Mouse (Mus musculus) stomach, embryonic 15.5 days (tissue): ENCODE data around the gene Pdzd7. TPM values are rescaled to one million over a fixed set of nuclear protein-coding genes. Genes with fewer than 3 reads are reported as not detected.
A peak's percentile ranks its signal among the peaks of the same experiment; 100 is the strongest.

Experiments used
- ATAC-seq: fragments of 200-750 bp; cut with Nextera tagmentation; 2 replicates; pipeline ENCODE4 v1.8.0; 2017; ENCODE audit warnings: low read depth, moderate number of reproducible peaks, moderate TSS enrichment; ENCODE audit not compliant: insufficient read depth, low FRiP score
- H3K27ac ChIP-seq: fragments of 300-500 bp; sonication (generic); 2 replicates; pipeline ENCODE4 v1.5.1; 2015; ENCODE audit warnings: mild to moderate bottlenecking, inconsistent platforms
- H3K27me3 ChIP-seq: fragments of 300-500 bp; sonication (generic); replicated peaks from 2 replicates; pipeline ENCODE4 v1.6.1; 2015; ENCODE audit warnings: inconsistent platforms
- H3K36me3 ChIP-seq: fragments of 300-500 bp; sonication (generic); 2 replicates; pipeline ENCODE4 v1.6.1; 2015; ENCODE audit warnings: inconsistent platforms
- H3K4me1 ChIP-seq: fragments of 300-500 bp; sonication (generic); 2 replicates; pipeline ENCODE4 v1.6.1; 2015; ENCODE audit warnings: inconsistent platforms
- H3K4me2 ChIP-seq: fragments of 300-500 bp; sonication (generic); 2 replicates; pipeline ENCODE4 v1.6.1; 2015; ENCODE audit warnings: mild to moderate bottlenecking, inconsistent platforms
- H3K4me3 ChIP-seq: fragments of 300-500 bp; sonication (generic); replicated peaks from 2 replicates; pipeline ENCODE4 v1.5.1; 2015; ENCODE audit warnings: inconsistent platforms
- H3K9ac ChIP-seq: fragments of 300-500 bp; sonication (generic); 2 replicates; pipeline ENCODE4 v1.6.1; 2015; ENCODE audit warnings: inconsistent platforms
- H3K9me3 ChIP-seq: fragments of 300-500 bp; sonication (generic); 2 replicates; pipeline ENCODE4 v1.6.1; 2016; ENCODE audit warnings: inconsistent platforms
- WGBS: fragments of 180-500 bp; shearing (Covaris S2); methylation state at CpG from one replicate; pipeline ENCODE4 v1.1.7; 2015; 5-methylcytosine and 5-hydroxymethylcytosine counted together
- polyA plus RNA-seq: library from polyadenylated mRNA; unstranded; fragments of >200 nt; fragmentation: Nextera tagmentation; extraction: Ambion mirVana; gene quantifications from 2 replicates; pipeline ENCODE4 v1.2.1, GENCODE M21; 2015

Gene Pdzd7
- polyA plus RNA-seq, 1 experiment from 2014 or later: 0.33 TPM

DNA sequence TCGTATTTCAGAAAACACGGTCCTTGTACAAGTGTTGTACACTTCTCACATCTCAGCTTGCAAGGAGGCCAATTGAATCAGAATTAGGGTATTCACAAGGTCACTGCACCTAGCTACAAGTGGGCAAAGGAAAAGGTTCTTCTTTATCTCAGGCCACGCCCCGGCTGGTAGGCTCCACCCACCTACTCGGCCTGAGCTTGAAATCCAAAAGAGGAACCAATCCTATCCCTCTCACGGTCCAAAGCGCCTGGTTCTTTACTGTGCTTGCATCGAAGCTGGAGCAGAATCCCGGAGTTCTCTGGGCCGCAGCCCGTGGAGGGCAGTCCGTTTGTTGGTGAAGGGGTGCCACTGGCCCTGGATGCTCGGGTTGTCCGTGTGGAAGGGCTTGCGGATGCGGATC is 40.1 kb downstream of the Pdzd7 start, which contains the start of gene Twnk:
TSS of gene Twnk (plus strand) at position 220 of the 400 bp plus-strand sequence.
- Histone ChIP-seq H3K9ac (peak within 1 kb of the TSS; percentile 77), H3K4me2 (peak within 1 kb of the TSS; percentile 93), H3K27ac (peak within 1 kb of the TSS; percentile 85), H3K36me3 (peaks cover 13% of the 10 kb centered on the region), H3K9me3 (no peaks in the 10 kb centered on the region), H3K4me3 (peak within 1 kb of the TSS; percentile 99), H3K27me3 (no peaks in the 10 kb centered on the region), H3K4me1 (peaks cover 25% of the 10 kb centered on the region)
- WGBS: 11% methylated on average over 16 of the region's 16 CpGs
- ATAC-seq: no peak

GRCm38 (mm10) chr19:45003740-45004516 is 41.6 kb downstream of the Pdzd7 start:
- H3K9ac ChIP-seq: no peak overlapping the region
- H3K36me3 ChIP-seq: peaks cover 5% of the 10 kb centered on the region; the same call in 1 of the 2 replicates
- peaks cover 25% of the 10 kb centered on the region for H3K4me1 ChIP-seq
- H3K27me3 ChIP-seq: no peaks in the 10 kb centered on the region
- no peak overlapping the region for H3K4me3 ChIP-seq
- H3K4me2 ChIP-seq: no peak overlapping the region
- WGBS: 82% methylated on average over 7 of the region's 7 CpGs
- H3K9me3 ChIP-seq: no peaks in the 10 kb centered on the region
- H3K27ac ChIP-seq: no peak overlapping the region
- ATAC-seq: no peak

- Histone ChIP-seq H3K36me3 (peaks cover 5% of the 10 kb centered on the region; the same call in 1 of the 2 replicates), H3K9ac (no peak overlapping the region), H3K4me1 (peaks cover 14% of the 10 kb centered on the region), H3K27me3 (no peaks in the 10 kb centered on the region), H3K4me2 (no peak overlapping the region), H3K4me3 (no peak overlapping the region), H3K9me3 (no peaks in the 10 kb centered on the region), H3K27ac (no peak overlapping the region)
- no peak for ATAC-seq
- WGBS: 55% methylated on average over 3 of the region's 3 CpGs
These were observed 43.2 kb downstream of the Pdzd7 start for GRCm38 (mm10) chr19:45002301-45002700.

- WGBS: 86% methylated on average over 8 of the region's 8 CpGs
- Histone ChIP-seq H3K9ac (no peak overlapping the region), H3K4me3 (no peak overlapping the region), H3K9me3 (no peaks in the 10 kb centered on the region), H3K27ac (no peak overlapping the region), H3K36me3 (peaks cover 5% of the 10 kb centered on the region; the same call in 1 of the 2 replicates), H3K4me1 (no peaks in the 10 kb centered on the region), H3K4me2 (no peak overlapping the region), H3K27me3 (no peaks in the 10 kb centered on the region)
- ATAC-seq: no peak
These were observed 45.9 kb downstream of the Pdzd7 start for GRCm38 (mm10) chr19:44999647-45000046.

DNA sequence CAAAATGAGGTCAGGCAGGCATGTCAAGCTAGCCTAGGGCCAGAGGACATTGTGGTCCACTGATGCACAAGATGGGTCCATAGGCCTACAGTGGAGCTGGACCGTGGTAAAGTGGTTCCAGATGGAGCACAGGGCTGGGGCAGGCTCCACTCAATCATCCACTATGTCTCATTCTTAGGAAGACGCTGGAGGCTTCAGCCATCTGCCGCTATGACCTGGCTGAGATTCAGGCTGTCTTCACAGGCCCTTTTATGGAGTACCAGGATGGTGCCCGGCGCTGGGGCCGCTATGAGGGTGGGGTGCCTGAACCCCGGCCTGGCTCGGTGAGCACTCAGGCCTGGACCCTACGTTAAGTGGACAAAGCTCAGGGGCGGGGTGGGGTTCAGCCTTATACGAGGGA is 47.7 kb downstream of the Pdzd7 start:
- Histone ChIP-seq H3K4me3 (no peak overlapping the region), H3K27me3 (no peaks in the 10 kb centered on the region), H3K36me3 (peaks cover 5% of the 10 kb centered on the region; the same call in 1 of the 2 replicates), H3K9ac (no peak overlapping the region), H3K4me2 (no peak overlapping the region), H3K4me1 (no peaks in the 10 kb centered on the region), H3K27ac (no peak overlapping the region), H3K9me3 (no peaks in the 10 kb centered on the region)
- ATAC-seq: no peak
- 78% methylated on average over 11 of the region's 11 CpGs for WGBS

- 68% methylated on average over 7 of the region's 7 CpGs for WGBS
- no peak for ATAC-seq
- no peak overlapping the region for H3K4me3 ChIP-seq
These were observed 52.8 kb downstream of the Pdzd7 start for GRCm38 (mm10) chr19:44992712-44993111.

GRCm38 (mm10) chr19:44992246-44992645 is 53.3 kb downstream of the Pdzd7 start:
- peaks cover 17% of the 10 kb centered on the region for H3K4me1 ChIP-seq
- no peak for ATAC-seq
- no peak overlapping the region for H3K9ac ChIP-seq
- no peaks in the 10 kb centered on the region for H3K9me3 ChIP-seq
- H3K36me3 ChIP-seq: no peaks in the 10 kb centered on the region
- 53% methylated on average over 7 of the region's 7 CpGs for WGBS
- H3K27me3 ChIP-seq: no peaks in the 10 kb centered on the region
- H3K4me3 ChIP-seq: no peak overlapping the region
- H3K4me2 ChIP-seq: no peak overlapping the region
- H3K27ac ChIP-seq: no peak overlapping the region

More at GRCm38 (mm10) chr19:44992712-44993111, 52.8 kb downstream of the Pdzd7 start:
- H3K4me1 ChIP-seq: peaks cover 17% of the 10 kb centered on the region
- H3K9ac ChIP-seq: no peak overlapping the region
- no peaks in the 10 kb centered on the region for H3K27me3 ChIP-seq
- no peaks in the 10 kb centered on the region for H3K9me3 ChIP-seq
- H3K27ac ChIP-seq: no peak overlapping the region
- no peak overlapping the region for H3K4me2 ChIP-seq
- H3K36me3 ChIP-seq: no peaks in the 10 kb centered on the region

DNA sequence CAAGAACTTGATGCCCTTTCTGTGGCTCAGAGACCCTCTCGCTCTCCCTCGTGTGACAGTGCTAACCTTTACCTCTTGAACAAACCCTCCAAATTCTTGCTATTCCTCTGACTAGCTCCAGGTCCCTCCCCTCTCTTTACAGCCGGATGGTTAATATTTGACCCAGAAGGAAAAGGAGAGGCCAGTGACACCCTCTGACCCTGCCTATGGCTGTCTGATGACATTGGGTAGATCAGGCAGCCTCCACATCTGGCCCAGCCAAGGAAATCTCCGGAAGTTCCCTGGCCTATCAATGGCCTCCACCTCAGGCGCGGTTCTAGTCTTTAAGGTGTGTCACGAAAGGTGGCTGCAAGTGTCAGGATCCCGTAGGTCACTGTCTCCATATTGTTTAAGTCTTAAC is 54.5 kb downstream of the Pdzd7 start:
- Histone ChIP-seq H3K4me3 (peak overlapping the region; percentile 61; the same call in 1 of the 2 replicates), H3K4me2 (peak overlapping the region; percentile 95), H3K9ac (no peak overlapping the region), H3K36me3 (no peaks in the 10 kb centered on the region), H3K9me3 (no peaks in the 10 kb centered on the region), H3K4me1 (peaks cover 17% of the 10 kb centered on the region), H3K27me3 (no peaks in the 10 kb centered on the region), H3K27ac (peak overlapping the region; percentile 53; the same call in 1 of the 2 replicates)
- WGBS: 59% methylated on average over 8 of the region's 8 CpGs
- peak; percentile 49; the same call in 1 of the 2 replicates for ATAC-seq

- Histone ChIP-seq H3K27me3 (no peaks in the 10 kb centered on the region), H3K4me1 (peaks cover 17% of the 10 kb centered on the region), H3K4me3 (peak overlapping the region; percentile 61), H3K36me3 (no peaks in the 10 kb centered on the region), H3K9ac (peak overlapping the region; percentile 51; the same call in 1 of the 2 replicates), H3K9me3 (no peaks in the 10 kb centered on the region), H3K27ac (peak overlapping the region; percentile 72; the same call in 1 of the 2 replicates), H3K4me2 (peak overlapping the region; percentile 95)
- 8% methylated on average over 22 of the region's 22 CpGs for WGBS
- ATAC-seq: no peak
These were observed 55.7 kb downstream of the Pdzd7 start for GRCm38 (mm10) chr19:44989567-44990495.

- peak within 1 kb of the TSS; percentile 51; the same call in 1 of the 2 replicates for H3K9ac ChIP-seq
- H3K4me1 ChIP-seq: peaks cover 17% of the 10 kb centered on the region
- ATAC-seq: peak; percentile 33
- under 1% methylated on average over 49 of the region's 58 CpGs for WGBS
- H3K9me3 ChIP-seq: no peaks in the 10 kb centered on the region
- peak within 1 kb of the TSS; percentile 95 for H3K4me2 ChIP-seq
- peak within 1 kb of the TSS; percentile 72 for H3K27ac ChIP-seq
- no peaks in the 10 kb centered on the region for H3K27me3 ChIP-seq
- H3K36me3 ChIP-seq: no peaks in the 10 kb centered on the region
- peak within 1 kb of the TSS; percentile 61 for H3K4me3 ChIP-seq
These were observed 56.5 kb downstream of the Pdzd7 start, which contains the start of gene Sema4g for GRCm38 (mm10) chr19:44988831-44989566. Gene Sema4g (plus strand): TSS chr19:44989101.

- no peaks in the 10 kb centered on the region for H3K27me3 ChIP-seq
- H3K9me3 ChIP-seq: no peaks in the 10 kb centered on the region
- ATAC-seq: no peak
- 28% methylated on average over 9 of the region's 9 CpGs for WGBS
- peaks cover 17% of the 10 kb centered on the region for H3K4me1 ChIP-seq
- H3K36me3 ChIP-seq: no peaks in the 10 kb centered on the region
- H3K27ac ChIP-seq: no peak overlapping the region
- H3K9ac ChIP-seq: no peak overlapping the region
- H3K4me3 ChIP-seq: peak overlapping the region; percentile 61; the same call in 1 of the 2 replicates
- peak overlapping the region; percentile 95 for H3K4me2 ChIP-seq
These were observed 57.2 kb downstream of the Pdzd7 start for GRCm38 (mm10) chr19:44988321-44988720.
